Mouse (Mus musculus) ES-Bruce4 (cell line): ENCODE measurements at regions not wholly inside any gene's neighbourhood (a gene's known extent, or its start where the extent isn't known, plus 50 kb on each side); places are given as distances from the start of the nearest gene placed in this dataset.

Source experiments
- H3K27ac ChIP-seq: 2 replicates; pipeline ENCODE4 v1.5.1; 2012; ENCODE audit warnings: low read length, inconsistent platforms; ENCODE audit not compliant: insufficient read depth
- H3K27me3 ChIP-seq: 2 replicates; pipeline ENCODE4 v1.6.1; 2012; ENCODE audit warnings: mild to moderate bottlenecking, low read length, inconsistent platforms; ENCODE audit not compliant: control insufficient read depth, poor library complexity, insufficient read depth, severe bottlenecking
- H3K36me3 ChIP-seq: 2 replicates; pipeline ENCODE4 v1.6.1; 2012; ENCODE audit warnings: inconsistent platforms, mild to moderate bottlenecking, low read length, moderate library complexity; ENCODE audit not compliant: control insufficient read depth, poor library complexity, insufficient read depth, severe bottlenecking
- H3K4me1 ChIP-seq: one replicate; pipeline ENCODE4 v1.8.1; 2011; ENCODE audit warnings: low read length; ENCODE audit not compliant: control insufficient read depth, insufficient read depth
- H3K4me3 ChIP-seq: 2 replicates; pipeline ENCODE4 v1.5.1; 2011; ENCODE audit warnings: low read depth, mild to moderate bottlenecking, low read length
- H3K9ac ChIP-seq: 2 replicates; pipeline ENCODE4 v1.6.1; 2012; ENCODE audit warnings: low read depth, mild to moderate bottlenecking, inconsistent platforms; ENCODE audit not compliant: poor library complexity, severe bottlenecking
- H3K9me3 ChIP-seq: replicated peaks from 2 replicates; pipeline ENCODE4 v1.6.1; 2012; ENCODE audit warnings: mild to moderate bottlenecking, low read length, inconsistent platforms; ENCODE audit not compliant: control insufficient read depth, poor library complexity, insufficient read depth, severe bottlenecking
- CTCF ChIP-seq: IDR thresholded peaks from one replicate; pipeline ENCODE4 v1.8.1; 2011; ENCODE audit warnings: low read depth, low read length
- EP300 ChIP-seq: IDR thresholded peaks from 2 replicates; pipeline ENCODE4 v1.6.1; 2011; ENCODE audit warnings: low read depth, low read length; ENCODE audit not compliant: insufficient read depth
- POLR2A ChIP-seq: IDR thresholded peaks from one replicate; pipeline ENCODE4 v1.8.1; 2011; ENCODE audit warnings: low read length; ENCODE audit not compliant: insufficient read depth

GRCm38 (mm10) chr4:7581931-7582330 lies 656.9 kb downstream of the Car8 start:
- Histone ChIP-seq H3K36me3 (no peaks in the 10 kb centered on the region), H3K27me3 (no peaks in the 10 kb centered on the region), H3K4me1 (no peaks in the 10 kb centered on the region), H3K9ac (no peak overlapping the region), H3K9me3 (no peaks in the 10 kb centered on the region), H3K27ac (no peak overlapping the region), H3K4me3 (no peak overlapping the region)
- no peak for TF ChIP-seq EP300
- TF ChIP-seq POLR2A: no peak
- no peak for TF ChIP-seq CTCF

GRCm38 (mm10) chr4:7581220-7581916 lies 657.5 kb downstream of the Car8 start:
- Histone ChIP-seq H3K9me3 (no peaks in the 10 kb centered on the region), H3K4me1 (no peaks in the 10 kb centered on the region), H3K27ac (no peak overlapping the region), H3K9ac (no peak overlapping the region), H3K4me3 (no peak overlapping the region), H3K36me3 (no peaks in the 10 kb centered on the region), H3K27me3 (no peaks in the 10 kb centered on the region)
- TF ChIP-seq EP300 (no peak), CTCF (no peak), POLR2A (no peak)

GRCm38 (mm10) chr4:7580554-7581219 lies 658.2 kb downstream of the Car8 start:
- Histone ChIP-seq H3K27me3 (no peaks in the 10 kb centered on the region), H3K4me1 (no peaks in the 10 kb centered on the region), H3K4me3 (no peak overlapping the region), H3K27ac (no peak overlapping the region), H3K9me3 (no peaks in the 10 kb centered on the region), H3K36me3 (no peaks in the 10 kb centered on the region), H3K9ac (no peak overlapping the region)
- no peak for TF ChIP-seq CTCF
- TF ChIP-seq POLR2A: no peak
- no peak for TF ChIP-seq EP300

GRCm38 (mm10) chr4:7574011-7574410 lies 664.8 kb downstream of the Car8 start:
- no peaks in the 10 kb centered on the region for H3K27me3 ChIP-seq
- no peaks in the 10 kb centered on the region for H3K36me3 ChIP-seq
- H3K27ac ChIP-seq: no peak overlapping the region
- H3K9me3 ChIP-seq: no peaks in the 10 kb centered on the region
- H3K9ac ChIP-seq: no peak overlapping the region
- TF ChIP-seq CTCF: no peak
- no peak for TF ChIP-seq POLR2A
- TF ChIP-seq EP300: no peak
- H3K4me1 ChIP-seq: no peaks in the 10 kb centered on the region
- H3K4me3 ChIP-seq: no peak overlapping the region

GRCm38 (mm10) chr4:7567687-7568393 lies 671.0 kb downstream of the Car8 start:
- no peaks in the 10 kb centered on the region for H3K36me3 ChIP-seq

More at GRCm38 (mm10) chr4:7567687-7568393, 671.0 kb downstream of the Car8 start:
- Histone ChIP-seq H3K27ac (no peak overlapping the region), H3K9ac (no peak overlapping the region), H3K27me3 (no peaks in the 10 kb centered on the region), H3K4me3 (no peak overlapping the region), H3K9me3 (no peaks in the 10 kb centered on the region), H3K4me1 (no peaks in the 10 kb centered on the region)
- no peak for TF ChIP-seq POLR2A
- no peak for TF ChIP-seq CTCF
- no peak for TF ChIP-seq EP300
